Mouse (Mus musculus) common myeloid progenitor, adult 5-6 weeks (primary cell): ENCODE results near the gene Hist1h2bq. TPM values are rescaled to one million over a fixed set of nuclear protein-coding genes. Genes with fewer than 3 reads are reported as not detected.
A peak's percentile ranks its signal among the peaks of the same experiment; 100 is the strongest.
"Not testable (repeated sequence)": the region's sequence is repeated elsewhere in the genome, so short reads cannot be mapped to it uniquely, and the experiment has no call there.

Experiments used
- ATAC-seq: replicated peaks from 2 replicates; pipeline ENCODE4 v1.8.0; 2016; ENCODE audit warnings: low read depth, mild to moderate bottlenecking, moderate TSS enrichment, inconsistent platforms; ENCODE audit not compliant: poor library complexity, severe bottlenecking
- total RNA-seq: library from RNA; stranded (forward); fragments of 200-1000, 187-1606 nt; gene quantifications from 2 replicates; pipeline ENCODE4 v1.2.3, GENCODE M21; 2017

Gene Hist1h2bq
- total RNA-seq: 106 and 143 TPM in 2 replicates

GRCm38 (mm10) chr13:21810073-21810472 lies at the start of gene Hist1h2bq, which contains the start of gene Hist1h2ao:
Hist1h2bq (minus strand) TSS chr13:21810197.
Hist1h2ao (plus strand) TSS chr13:21810465.
- peak; percentile 78 for ATAC-seq

GRCm38 (mm10) chr13:21855698-21856162 lies 45.7 kb upstream of the Hist1h2bq start:
- 0 out of 2 replicates have a peak, but pooled peaks have one; percentile 19 for ATAC-seq

GRCm38 (mm10) chr13:21855146-21855545 lies 45.1 kb upstream of the Hist1h2bq start:
- no peak; the same call in 1 of the 2 replicates for ATAC-seq

- peak; percentile 67 for ATAC-seq
These were observed 42.4 kb upstream of the Hist1h2bq start for GRCm38 (mm10) chr13:21852215-21852945.

GRCm38 (mm10) chr13:21850696-21851095 lies 40.7 kb upstream of the Hist1h2bq start:
- ATAC-seq: not testable (repeated sequence)

GRCm38 (mm10) chr13:21847883-21848282 lies 37.9 kb upstream of the Hist1h2bq start:
- no peak for ATAC-seq

GRCm38 (mm10) chr13:21846356-21846755 lies 36.4 kb upstream of the Hist1h2bq start:
- ATAC-seq: peak; percentile 97

- peak; percentile 94 for ATAC-seq
These were observed 30.5 kb upstream of the Hist1h2bq start for GRCm38 (mm10) chr13:21840508-21840907.

- ATAC-seq: peak; percentile 71
These were observed 23.5 kb upstream of the Hist1h2bq start, which contains the start of the genes Hist1h2ap and Hist1h2br for GRCm38 (mm10) chr13:21833461-21833860. Hist1h2ap (minus strand) TSS chr13:21833507. Hist1h2br (plus strand) TSS chr13:21833743.

- peak; percentile 55 for ATAC-seq
These were observed 21.7 kb upstream of the Hist1h2bq start, which contains the start of gene Hist1h4n for GRCm38 (mm10) chr13:21831418-21832394. Hist1h4n (minus strand) TSS chr13:21832196.

- no peak for ATAC-seq
These were observed 20.3 kb upstream of the Hist1h2bq start for GRCm38 (mm10) chr13:21830344-21830743.

- ATAC-seq: no peak
These were observed 18.5 kb upstream of the Hist1h2bq start for GRCm38 (mm10) chr13:21828511-21828910.

GRCm38 (mm10) chr13:21820082-21820890 lies 10.3 kb upstream of the Hist1h2bq start:
- ATAC-seq: peak; percentile 76

- peak; percentile 36 for ATAC-seq
These were observed 2.1 kb upstream of the Hist1h2bq start for GRCm38 (mm10) chr13:21812092-21812491.

- ATAC-seq: peak; percentile 52
These were observed 1.5 kb upstream of the Hist1h2bq start, which contains the start of gene Hist1h4m for GRCm38 (mm10) chr13:21811539-21811938. Hist1h4m (plus strand) TSS chr13:21811746.

GRCm38 (mm10) chr13:21811074-21811473 lies 1.1 kb upstream of the Hist1h2bq start:
- ATAC-seq: peak; percentile 16

GRCm38 (mm10) chr13:21803058-21803457 lies 6.9 kb downstream of the Hist1h2bq start:
- ATAC-seq: peak; percentile 94

GRCm38 (mm10) chr13:21797163-21797562 lies 12.8 kb downstream of the Hist1h2bq start:
- peak; percentile 98 for ATAC-seq

GRCm38 (mm10) chr13:21795584-21795983 lies 14.4 kb downstream of the Hist1h2bq start:
- no peak for ATAC-seq
